Mouse (Mus musculus) CD4-positive, CD25-positive, alpha-beta regulatory T cell, adult 4 months (primary cell): ENCODE results near the gene Olfr1329. TPM values are rescaled to one million over a fixed set of nuclear protein-coding genes. Genes with fewer than 3 reads are reported as not detected.
"Not testable (repeated sequence)": the region's sequence is repeated elsewhere in the genome, so short reads cannot be mapped to it uniquely, and the experiment has no call there.

Experiments
- ATAC-seq: one replicate; pipeline ENCODE4 v1.8.0; 2017
- polyA plus RNA-seq, 2 experiments: library from polyadenylated mRNA; unstranded; fragments of 100-300 nt; shearing (Covaris generic); gene quantifications; one replicate each; pipeline ENCODE4 v1.2.1; 2017

Gene Olfr1329
- polyA plus RNA-seq, result not detected

DNA sequence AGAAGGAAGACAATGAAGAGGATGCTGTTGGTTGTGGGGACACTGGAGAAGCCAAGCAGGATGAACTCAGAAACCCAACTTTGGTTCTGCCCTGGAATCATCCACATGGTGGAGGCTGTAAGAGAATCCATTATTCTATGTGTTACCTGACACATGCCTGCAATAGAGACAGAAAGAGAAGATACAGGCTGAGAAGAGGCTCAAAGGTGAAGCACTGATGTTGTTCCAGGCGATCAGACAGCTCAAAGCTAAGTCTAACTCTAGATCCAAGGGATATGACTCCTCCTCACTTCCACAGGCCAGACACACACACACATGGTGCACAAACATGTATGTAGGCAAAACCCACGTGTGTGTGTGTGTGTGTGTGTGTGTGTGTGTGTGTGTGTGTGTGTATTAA lies at the start of gene Olfr1329:
TSS of gene Olfr1329 (minus strand) at position 101 of the 400 bp plus-strand sequence.
- ATAC-seq, result not testable (repeated sequence)

DNA sequence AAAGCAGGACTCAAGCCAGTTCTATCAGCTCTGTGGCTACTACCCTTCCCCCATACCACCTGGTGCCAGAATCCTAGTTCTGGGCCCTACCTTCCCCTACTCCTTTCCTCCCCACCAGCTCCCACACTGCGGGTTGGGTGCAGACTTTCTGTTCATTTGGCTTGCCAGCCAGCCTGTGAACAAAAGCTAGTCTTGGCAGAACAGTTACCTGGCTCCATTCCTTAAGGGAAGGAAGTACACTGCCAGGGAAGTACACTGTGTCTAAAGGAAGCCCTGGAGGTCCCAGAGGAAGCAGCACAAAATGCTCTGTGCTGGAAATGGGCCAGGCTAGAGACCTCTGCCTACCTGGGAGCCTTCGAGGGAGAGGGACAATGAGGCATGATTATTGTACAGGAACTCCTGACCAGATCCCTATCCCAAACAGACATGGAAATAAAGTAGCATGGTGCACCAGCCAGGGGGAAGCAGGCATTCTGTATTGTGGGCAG lies 43.9 kb upstream of the Olfr1329 start, which contains the start of gene Lao1:
TSS of gene Lao1 (plus strand) at position 438 of the 488 bp plus-strand sequence.
- ATAC-seq, result no peak

DNA sequence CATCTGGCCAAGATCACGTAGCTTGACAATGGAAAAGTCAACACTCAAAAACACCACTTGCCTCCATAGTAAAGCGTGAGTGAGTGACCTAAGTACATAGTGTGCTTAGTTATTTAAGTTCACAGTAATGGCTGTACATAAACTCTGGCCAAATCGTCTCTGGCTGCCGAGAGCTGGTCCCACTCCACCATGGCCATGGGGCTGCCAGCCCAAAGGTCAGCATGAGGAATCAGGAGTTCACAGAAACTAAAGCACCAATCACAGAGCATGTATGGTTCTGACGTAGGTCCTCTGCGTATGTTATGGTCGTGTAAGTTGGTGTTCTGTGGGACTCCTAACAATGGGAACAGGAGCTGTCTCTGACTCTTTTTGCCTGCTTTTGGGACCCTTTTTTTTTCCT lies 41.5 kb upstream of the Olfr1329 start:
- no peak for ATAC-seq

DNA sequence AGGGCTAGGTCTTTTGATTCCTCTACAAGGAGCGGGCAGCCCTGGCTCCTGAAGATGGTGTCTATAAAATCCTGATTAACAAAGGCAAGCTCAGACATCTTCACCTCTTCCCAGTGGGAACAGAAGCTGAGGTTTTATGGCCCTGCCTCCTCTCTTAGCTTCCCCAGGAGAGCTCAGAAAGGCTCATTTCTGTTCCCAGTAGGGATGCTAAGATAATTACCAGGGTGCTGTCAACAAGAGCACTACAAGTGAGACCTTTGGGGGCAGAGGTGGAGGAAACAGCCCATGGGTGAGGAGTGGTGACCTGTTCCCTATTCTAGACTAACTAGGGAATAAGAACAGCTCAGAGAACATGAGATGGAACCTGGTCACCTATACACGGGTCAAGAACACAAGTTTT lies 21.2 kb upstream of the Olfr1329 start, which contains the start of gene Olfr1328:
TSS of gene Olfr1328 (minus strand) at position 101 of the 400 bp plus-strand sequence.
- no peak for ATAC-seq

DNA sequence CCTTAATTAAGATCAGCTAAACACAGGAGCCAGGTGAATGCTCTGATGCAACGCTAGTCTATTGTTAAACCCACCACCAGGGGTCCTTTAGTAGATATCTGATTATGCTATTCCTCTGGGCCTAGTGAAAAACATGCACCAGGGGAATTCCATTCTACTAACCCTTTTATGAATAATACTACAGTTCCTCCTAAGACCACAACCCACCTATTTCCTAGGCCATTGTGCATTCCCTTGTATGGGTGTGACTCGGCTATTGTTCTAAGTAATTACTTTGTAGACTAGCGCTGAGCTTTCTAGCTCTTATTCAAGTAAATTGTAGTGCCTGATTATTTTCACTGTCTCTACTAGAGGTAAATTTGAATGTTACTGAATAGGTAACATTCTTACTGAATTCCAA lies 14.1 kb upstream of the Olfr1329 start:
- ATAC-seq, result not testable (repeated sequence)

DNA sequence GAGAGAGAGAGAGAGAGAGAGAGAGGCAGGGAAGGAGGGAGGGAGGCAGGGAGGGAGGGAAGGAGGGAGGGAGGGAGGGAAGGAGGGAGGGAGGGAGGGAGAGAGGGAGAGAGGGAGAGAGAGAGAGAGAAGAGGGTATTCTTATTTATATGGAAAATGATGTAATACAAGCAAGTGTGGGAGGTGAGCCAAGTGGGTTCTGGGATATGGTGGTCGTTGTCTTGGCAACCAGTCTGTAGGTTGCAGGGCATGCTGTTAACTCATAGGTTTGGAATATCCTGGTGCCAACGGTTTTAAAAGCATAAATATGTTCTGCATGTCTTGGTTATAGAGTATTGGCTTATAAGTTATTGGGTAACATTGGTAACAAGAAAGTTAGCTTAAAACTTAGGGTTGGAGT lies 15.3 kb downstream of the Olfr1329 start:
- ATAC-seq, result no peak

DNA sequence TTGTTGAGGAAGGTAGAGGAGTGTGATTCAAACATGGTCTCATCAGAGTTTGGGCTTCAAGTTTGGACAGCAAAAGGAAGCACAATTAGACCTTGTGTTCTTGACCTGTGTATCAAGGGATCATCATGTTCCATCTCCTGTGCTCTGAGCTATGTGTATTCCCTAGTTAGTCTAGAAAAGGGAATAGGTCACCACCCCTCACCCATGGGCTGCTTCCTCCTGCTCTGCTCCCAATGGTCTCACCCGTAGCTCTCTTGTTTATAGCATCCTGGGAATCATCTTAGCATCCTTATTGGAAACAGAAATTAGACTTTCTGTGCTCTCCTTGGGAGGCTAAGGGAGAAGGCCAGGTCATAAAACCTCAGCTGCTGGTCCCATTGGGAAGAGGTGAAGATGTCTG lies 29.0 kb downstream of the Olfr1329 start, which contains the start of gene Olfr1330:
TSS of gene Olfr1330 (plus strand) at position 301 of the 400 bp plus-strand sequence.
- no peak for ATAC-seq

DNA sequence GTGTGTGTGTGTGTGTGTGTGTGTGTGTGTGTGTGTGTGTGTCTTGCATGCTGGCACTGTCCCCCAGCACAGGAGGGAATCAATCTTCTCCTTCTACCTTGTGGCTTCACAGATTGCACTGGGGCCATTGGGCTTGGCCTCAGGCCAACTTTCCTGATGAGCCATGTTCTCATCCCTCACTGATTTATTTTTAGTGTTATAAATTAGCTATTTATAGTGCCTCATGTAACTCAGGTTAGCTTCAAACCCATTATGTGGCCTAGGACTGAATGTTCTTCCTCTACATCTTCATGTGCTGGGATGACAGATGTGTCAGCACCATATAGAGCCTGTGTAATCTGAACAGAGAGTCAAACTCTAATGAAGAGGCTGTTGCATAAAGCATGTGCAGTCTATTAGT lies 49.7 kb downstream of the Olfr1329 start:
- no peak for ATAC-seq

Other genes with a start within 250 kb of the Olfr1329 start
- under 1 TPM in 1 of 2 experiments, not detected in 1; 0.26 TPM for gene Olfr1342, start 224.7 kb downstream of the Olfr1329 start, polyA plus RNA-seq
- gene Olfr1341, start 213.9 kb downstream of the Olfr1329 start, polyA plus RNA-seq, result under 1 TPM in 1 of 2 experiments, not detected in 1; 0.09 TPM
- not detected for gene Olfr1340, start 197.3 kb downstream of the Olfr1329 start, polyA plus RNA-seq
- not detected for gene Olfr1339, start 185.3 kb downstream of the Olfr1329 start, polyA plus RNA-seq
- gene Olfr1338, start 158.7 kb downstream of the Olfr1329 start, polyA plus RNA-seq, result not detected
- gene Olfr1337, start 134.9 kb downstream of the Olfr1329 start, polyA plus RNA-seq, result not detected
- not detected for gene Olfr1335, start 107.5 kb downstream of the Olfr1329 start, polyA plus RNA-seq
- gene Olfr1333, start 81.2 kb downstream of the Olfr1329 start, polyA plus RNA-seq, result not detected
- gene Olfr1331, start 52.8 kb downstream of the Olfr1329 start, polyA plus RNA-seq, result not detected
- gene Olfr1330, start 28.9 kb downstream of the Olfr1329 start, polyA plus RNA-seq, result under 1 TPM in 1 of 2 experiments, not detected in 1; 0.20 TPM
- not detected for gene Olfr1328, start 21.1 kb upstream of the Olfr1329 start, polyA plus RNA-seq
- not detected for gene Lao1, start 44.1 kb upstream of the Olfr1329 start, polyA plus RNA-seq
- 10 to 100 TPM; 33.8 to 49.9 TPM for gene Slc2a1, start 191.2 kb upstream of the Olfr1329 start, polyA plus RNA-seq